Mouse (Mus musculus): ENCODE results near the gene Map3k14.
"Not testable (repeated sequence)": the region's sequence is repeated elsewhere in the genome, so short reads cannot be mapped to it uniquely, and the experiment has no call there.

The Map3k14 gene

DNA sequence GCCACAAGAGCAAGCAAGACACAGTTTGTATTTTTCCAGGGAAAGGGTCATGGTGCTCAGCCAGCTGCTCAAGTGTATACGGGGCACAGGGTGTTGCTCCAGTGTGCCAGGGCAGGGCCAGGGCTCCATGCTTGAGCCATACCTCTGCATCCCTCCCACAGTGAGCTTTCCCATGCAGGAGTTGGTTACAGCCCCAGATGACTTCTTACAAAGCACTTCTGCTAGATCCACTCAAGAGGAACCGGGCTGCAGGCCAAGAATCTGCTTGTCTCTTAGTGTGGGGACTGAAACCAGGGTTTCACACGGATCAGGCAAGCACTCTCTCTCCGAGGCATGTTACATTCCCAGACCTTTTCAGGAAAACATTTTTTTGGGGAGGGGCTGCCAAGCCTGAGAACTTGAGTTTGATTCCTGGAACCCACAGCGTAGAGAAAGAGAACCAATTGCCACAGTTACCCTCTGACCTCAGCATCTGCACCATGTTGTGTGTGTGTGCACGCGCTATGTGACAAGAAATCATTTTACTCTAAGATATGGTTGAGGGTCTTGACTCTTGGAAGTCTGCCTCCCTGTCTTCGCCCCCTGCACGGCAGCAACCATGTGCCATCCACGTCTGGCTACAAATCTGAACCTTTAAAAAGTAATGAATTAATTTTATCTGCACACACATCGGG, 19.6 kb downstream of the Map3k14 start:
- in situ Hi-C loops (cut with MboI; ENCODE audit: low sequenced_read_pairs): no loop called here

DNA sequence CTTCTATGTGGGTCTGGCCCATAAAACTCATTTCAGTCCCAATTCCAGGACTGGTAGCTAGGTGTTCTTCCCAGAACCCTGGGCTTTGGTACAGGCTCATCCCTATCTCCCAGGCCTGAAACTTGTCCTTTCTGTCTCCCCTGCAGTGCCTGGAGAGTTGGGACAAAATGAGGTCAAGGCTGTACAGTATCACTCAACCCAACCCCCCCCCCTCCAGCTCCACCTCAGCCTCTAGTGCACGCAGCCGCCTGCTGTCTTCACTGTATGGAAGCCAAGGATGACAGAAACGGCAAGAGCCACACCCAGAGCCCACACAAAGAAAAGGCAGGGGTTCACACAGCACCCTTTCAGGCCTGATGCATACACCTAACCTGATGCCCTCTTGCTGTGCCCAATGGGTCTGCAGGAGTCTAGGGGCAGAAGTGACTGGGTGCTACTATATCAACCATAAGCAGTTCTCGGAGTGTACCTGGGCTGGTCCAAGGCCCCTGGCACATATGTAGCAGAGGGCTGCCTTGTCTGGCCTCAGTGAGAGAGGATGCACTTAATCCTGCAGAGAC, 20.5 kb downstream of the Map3k14 start:
- in situ Hi-C loops (cut with MboI; ENCODE audit: low sequenced_read_pairs): no loop called here

DNA sequence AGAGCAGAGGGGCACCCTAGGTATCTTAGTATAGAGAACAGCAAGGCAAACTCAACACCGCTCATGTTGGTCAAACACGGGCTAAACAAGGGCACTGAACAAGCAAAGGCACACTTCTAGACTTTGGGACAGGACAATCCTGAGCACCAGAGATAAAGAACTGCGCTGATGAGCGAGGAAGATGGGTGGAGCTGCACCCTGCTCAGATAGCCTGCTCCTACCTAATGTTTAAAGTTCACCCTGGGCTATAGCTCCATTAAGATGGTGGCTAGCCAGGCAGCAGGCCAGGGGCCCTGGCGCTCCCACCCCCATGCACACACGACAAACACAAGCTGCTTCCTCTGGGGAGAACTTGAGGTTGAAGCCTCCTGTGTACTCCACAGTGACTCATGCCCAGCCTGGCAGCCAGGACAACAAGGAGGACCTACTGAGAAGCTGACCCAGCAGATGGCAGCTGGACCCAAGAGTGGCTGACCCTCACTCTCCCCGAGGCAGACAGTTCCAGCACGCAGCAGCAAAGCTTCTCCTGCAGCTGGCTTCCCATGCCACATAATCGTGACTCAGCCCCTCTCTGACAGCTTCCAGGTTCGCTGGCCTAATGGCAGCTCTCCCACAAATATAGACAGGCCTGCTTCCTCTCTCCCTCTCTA, 21.1 kb downstream of the Map3k14 start:
- in situ Hi-C loops (cut with MboI; ENCODE audit: low sequenced_read_pairs): no loop called here

DNA sequence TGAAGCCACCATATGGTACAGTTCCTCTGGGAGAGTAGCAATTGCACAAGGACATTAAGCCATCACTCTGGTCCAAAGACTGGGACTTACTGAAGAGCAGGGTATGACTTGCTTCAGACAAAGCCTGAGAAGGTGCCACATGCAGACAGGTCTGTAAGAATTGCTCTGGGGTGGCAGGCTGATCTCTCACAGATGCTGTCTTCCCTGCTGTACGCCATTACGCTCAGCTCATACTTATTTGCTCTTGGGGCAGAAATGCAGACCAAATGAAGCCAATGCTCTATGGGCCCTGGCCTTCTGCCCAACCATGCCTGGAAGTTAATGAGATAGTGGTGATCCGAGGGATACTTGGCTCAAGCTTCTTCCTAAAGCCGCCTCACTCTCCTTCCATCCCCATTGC, 22.4 kb downstream of the Map3k14 start:
- in situ Hi-C loops (cut with MboI; ENCODE audit: low sequenced_read_pairs): no loop called here

DNA sequence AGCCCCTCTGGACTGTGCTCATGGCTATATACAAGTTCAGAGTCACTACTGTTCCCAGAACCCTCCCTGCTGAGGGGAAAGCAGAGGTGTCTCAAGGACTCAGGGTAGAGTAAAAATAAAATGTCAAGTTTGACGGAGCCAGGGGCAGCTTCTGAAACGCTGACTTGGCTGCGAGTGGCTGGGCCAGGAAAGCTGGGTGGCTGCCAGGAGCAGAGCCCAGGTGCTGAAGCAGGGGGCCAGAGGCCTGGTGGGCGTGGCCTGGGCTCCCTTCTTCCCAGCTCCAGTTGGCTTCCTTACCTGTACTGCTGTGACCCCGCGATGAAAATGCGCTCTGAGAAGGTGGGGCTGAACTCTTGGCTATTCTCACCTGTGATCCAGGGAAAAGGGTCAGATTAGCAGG, 26.5 kb downstream of the Map3k14 start:
- in situ Hi-C loops (cut with MboI; ENCODE audit: low sequenced_read_pairs): no loop called here

DNA sequence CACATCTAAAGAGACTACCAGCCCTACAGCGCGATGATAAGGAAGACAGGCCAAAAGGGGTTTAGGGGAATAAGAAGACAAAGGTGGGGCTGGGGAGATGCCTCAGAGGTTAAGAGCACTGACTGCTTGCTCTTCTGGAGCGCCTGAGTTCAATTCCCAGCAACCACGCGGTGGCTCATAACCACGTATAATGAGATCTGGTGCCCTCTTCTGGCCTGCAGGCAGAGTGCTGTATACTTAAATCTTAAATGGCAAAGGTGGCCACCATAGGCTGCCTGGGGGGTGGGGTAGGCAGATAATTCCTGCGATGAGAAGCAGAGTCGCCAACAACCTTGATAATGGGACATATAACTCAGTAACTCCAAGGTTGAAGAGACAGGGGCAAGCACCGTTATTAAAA, 29.5 kb downstream of the Map3k14 start:
- in situ Hi-C loops (cut with MboI; ENCODE audit: low sequenced_read_pairs): no loop called here

DNA sequence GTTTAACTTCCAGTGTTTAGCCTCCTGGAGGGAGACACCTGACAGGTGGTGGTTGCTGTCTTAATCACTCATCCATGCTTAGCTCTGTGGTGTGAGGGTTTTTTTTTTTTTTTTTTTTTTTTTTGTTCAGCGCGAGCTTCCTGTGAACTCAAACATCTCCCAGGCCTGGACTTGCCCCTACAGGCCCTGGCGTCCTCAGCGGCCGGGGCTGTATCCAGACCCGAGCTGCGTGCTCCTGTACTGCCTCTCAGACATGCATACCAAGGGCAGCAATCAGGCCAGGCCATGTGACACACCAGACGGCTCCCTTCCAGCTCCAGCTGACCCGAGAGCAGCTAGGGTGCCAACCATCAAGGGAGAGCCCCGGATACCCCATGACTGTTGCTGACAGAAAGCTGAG, 30.4 kb downstream of the Map3k14 start:
- in situ Hi-C loops (cut with MboI; ENCODE audit: low sequenced_read_pairs): no loop called here

DNA sequence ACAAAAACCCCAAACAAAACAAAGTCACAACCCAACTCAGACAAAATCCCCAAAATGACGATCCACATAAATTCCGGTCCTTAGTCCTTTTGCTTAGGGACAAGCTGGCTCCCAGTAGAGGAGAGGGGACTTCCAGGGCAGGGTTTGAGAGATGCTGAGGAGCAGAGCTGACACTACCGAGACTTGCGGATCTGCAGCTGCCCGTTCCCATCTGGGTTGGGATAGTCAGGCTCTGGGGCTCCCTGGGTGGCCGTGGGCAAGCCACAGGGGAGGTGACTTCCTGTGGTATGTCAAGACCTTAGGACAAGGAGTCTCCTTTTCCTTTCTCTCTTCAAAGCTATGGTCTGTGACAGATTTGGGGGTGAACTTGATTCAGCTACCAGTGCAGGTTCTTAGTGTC, 30.8 kb downstream of the Map3k14 start:
- in situ Hi-C loops (cut with MboI; ENCODE audit: low sequenced_read_pairs): no loop called here

DNA sequence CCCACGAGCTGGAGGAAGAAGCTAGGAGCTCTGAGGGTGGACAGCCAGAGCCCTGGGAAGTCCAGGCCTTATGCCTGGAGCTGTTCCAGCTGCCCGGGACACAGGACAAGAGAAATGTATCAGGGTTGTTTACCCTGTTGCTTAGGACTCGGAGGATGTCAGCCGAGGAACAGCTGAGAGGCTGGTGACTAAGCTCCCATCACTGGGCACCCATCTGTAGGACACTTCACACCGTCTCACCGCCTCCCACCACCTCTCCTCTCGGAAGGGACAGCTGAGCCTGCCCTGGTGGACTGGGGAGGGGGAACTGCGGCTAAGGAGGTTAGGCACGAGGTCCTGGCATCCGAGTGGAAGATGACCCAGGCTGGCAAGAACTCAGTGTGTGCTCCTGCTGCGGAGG, 31.6 kb downstream of the Map3k14 start:
- in situ Hi-C loops (cut with MboI; ENCODE audit: low sequenced_read_pairs): no loop called here

DNA sequence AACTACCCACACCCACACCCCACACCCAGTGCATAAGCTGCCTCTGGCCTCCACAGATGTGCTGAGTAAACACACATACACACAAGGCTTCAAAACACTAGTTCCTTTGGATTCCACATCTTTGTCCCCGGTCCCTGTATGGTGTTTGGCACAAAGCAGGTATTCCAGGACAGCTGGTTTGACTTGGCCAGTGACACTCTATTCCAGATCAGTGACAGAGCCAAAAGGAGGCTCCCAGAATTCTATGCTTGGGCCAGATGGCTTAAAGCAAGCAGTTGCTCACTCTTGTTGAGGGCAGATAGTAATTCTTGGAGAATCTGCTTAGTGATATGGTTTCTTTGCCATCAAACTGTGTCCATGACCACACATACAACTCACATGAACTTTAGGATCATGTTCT, 32.8 kb downstream of the Map3k14 start:
- in situ Hi-C loops (cut with MboI; ENCODE audit: low sequenced_read_pairs): no loop called here

DNA sequence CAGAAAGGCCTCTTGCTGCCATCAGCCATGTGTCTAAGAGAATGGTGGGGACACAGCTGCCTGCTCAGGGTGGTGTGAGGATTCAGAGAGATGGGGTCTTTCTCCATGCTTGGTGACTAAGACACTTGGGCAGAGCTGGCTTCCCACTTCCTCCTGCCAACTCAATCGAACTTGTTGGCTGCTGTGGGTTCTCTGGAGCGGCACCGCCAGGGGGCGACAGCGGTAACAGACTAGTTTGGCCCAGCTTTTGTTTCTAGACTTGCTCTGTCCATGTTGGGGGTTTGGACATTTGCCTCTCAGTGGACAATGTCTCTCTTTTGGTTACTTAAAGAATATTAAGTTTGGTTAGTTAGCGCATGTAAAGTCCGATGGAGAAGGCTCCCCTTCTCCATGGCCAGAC, 34.3 kb downstream of the Map3k14 start:
- in situ Hi-C loops (cut with MboI; ENCODE audit: low sequenced_read_pairs): no loop called here

DNA sequence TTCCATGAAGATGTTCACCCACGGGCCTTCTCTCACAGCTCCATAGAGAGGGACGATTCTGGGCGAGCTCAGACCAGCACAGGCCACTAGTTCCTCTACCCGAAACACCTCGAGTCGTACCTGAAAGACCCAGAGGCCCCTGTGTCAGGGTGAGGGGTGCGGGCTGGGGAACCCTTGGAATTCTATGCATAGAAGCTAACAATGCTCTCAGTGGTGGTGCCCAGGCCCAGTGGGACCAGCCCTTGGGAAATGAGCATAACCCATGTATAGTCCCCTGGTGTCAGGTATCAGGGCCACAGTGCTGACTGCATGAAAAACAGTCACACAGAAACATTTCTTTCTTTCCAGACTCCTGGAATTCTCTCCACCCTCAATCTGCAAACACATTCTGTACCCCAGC, 35.9 kb downstream of the Map3k14 start:
- in situ Hi-C loops (cut with MboI; ENCODE audit: low sequenced_read_pairs): no loop called here

DNA sequence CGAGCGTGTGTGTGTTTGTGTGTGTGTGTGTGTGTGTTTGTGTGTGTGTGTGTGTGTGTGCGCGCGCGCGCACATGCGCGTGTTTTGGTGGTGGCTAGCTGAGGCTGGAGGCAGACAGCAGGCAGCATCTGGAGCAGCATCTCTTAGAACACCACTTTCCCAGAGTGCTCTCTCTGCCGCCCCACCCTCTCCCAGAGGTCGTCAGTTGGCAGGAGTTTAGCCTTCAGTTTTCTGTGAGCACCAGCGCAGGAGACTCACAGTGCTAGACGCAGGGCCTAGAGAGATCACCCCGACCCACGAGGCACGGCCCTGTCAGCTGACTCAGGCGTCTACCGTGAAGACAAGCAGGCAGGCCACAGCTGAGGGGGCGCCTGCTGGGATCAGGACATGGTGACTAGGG, 36.6 kb downstream of the Map3k14 start:
- in situ Hi-C loops (cut with MboI; ENCODE audit: low sequenced_read_pairs): no loop called here

DNA sequence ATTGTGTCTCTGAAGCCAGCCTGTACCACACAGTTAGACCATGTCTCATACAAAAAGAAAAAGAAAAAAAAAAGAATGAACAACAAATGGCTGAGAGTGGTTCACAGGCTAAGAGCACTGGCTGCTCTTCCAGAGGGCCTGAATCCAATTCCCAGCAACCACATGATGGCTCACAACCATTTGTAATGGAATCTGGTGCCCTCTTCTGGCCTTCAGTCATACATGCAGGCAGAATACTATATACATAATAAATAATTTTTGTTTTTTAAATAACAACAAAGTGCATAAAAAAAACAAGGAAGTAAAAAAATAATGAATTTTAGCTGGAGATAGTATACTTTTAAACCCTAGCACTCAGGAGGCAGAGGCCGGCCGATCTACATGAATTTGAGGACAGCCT, 37.7 kb downstream of the Map3k14 start:
- in situ Hi-C loops (cut with MboI; ENCODE audit: low sequenced_read_pairs): no loop called here

DNA sequence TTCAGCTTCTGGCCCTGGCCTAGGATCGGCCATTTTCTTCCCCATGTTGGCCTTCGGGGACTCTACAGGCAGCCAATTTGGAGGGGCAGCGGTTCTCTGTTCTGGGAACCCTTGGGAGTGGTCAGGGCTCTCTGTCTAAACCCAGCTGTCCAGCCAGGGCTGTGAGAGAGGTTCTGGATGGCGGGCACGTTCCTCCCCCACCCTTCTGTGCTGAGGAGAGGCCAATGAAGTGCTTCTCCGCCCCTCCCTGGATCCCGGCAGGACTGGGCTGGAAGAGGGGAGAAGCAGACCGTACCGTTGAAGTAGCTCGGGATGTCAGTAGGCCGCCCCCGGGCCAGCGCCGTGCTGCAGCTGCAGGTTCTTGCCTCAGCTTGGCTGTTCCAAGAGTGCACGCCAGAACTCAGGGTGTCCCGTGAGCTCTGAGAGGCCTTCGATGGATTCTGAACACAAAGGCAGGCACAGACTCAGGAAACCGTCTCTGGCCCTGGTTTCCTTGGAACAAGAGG, 43.3 kb downstream of the Map3k14 start:
- in situ Hi-C loops (cut with MboI; ENCODE audit: low sequenced_read_pairs): no loop called here

DNA sequence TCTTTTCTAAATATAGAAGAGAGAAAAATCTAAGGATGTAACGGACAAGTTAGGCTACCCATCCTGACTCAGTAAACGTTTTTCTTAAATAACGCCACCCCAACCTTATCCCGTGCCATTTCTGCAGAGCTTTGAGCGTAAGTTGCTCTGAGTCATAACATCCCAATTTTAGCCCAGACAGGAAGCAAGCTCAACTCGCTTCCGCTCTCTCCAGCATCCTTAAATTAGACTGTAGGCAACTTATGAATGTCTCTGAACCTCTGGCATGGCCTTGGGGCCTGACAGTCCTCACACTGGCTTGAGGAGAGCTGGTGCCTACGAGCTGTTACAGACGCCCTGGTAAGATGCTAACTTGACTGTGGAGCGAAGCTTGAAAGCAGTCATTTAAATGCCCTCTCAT, 43.8 kb downstream of the Map3k14 start:
- in situ Hi-C loops (cut with MboI; ENCODE audit: low sequenced_read_pairs): no loop called here

DNA sequence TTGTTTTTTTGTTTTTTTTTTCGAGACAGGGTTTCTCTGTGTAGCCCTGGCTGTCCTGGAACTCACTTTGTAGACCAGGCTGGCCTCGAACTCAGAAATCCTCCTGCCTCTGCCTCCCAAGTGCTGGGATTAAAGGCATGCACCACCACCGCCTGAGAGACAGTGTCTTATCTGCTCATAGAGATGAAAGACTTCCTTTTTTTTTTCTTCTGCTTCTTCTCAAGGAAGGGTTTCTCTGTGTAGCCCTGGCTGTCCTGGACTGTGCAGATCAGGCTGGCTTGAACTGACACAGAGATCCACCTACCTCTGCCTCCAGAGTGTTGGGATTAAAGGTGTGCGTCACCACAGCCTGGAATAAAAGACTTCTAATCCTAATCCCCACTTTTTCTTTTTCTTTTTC, 44.6 kb downstream of the Map3k14 start:
- in situ Hi-C loops (cut with MboI; ENCODE audit: low sequenced_read_pairs): not testable (repeated sequence)

DNA sequence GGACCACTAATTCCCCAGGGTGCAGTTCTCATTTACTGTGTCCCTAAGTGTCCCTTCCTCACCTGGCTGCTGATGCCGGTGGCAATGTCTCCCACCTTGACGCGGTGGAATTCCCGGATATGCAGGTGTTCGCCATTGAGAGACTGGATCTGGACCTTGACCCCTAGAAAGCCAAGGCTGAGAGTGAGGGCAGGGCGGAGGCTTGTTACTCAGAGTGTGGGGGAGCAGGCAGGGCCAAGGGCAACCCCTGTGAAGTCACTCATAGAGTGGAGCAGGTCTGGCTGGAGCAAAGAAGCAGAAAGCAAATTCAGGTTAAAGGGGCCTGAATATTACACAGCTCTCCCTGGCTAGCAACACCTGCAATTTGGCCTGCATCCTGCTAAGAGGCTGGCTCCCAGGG, 45.8 kb downstream of the Map3k14 start:
- in situ Hi-C loops (cut with MboI; ENCODE audit: low sequenced_read_pairs): no loop called here

DNA sequence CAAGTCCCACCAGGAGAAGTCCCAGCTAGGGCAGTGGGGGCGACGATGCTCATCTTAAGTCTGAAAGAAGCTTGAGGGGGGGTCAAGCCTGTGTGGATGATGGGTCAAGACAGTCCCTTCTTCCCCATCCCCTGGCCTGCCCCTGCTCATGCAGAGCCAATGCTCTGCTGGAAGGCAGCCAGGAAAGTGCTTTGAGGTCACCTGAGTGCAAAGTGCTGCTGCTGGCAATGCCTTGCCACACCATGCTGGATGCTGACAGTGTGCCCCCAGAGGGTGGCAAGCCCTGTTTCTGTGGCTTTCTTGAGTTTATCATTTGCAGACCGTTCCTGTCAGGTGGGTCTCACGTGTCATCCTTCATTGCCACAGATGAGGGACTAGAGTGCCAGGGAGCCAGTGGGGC, 47.3 kb downstream of the Map3k14 start:
- in situ Hi-C loops (cut with MboI; ENCODE audit: low sequenced_read_pairs): no loop called here

DNA sequence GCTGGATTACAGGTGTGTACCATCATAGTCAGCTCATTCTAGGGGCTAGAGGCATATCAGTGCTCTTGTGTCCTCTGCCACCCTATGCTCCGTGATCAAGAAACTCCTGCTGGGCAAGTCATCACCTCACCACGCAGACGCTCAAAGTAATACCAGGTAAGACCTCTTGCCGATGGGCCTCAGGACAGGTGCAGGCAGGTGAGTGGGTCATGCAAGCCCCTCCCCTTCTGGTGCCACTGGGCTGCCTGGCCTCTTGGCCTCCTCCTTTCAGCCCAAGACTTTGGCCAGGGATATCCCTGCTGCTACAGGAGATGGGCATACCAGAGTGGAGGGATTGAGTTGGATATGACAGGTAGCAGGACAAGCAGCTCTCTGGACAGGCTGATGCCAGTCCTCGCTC, 48.0 kb downstream of the Map3k14 start:
- in situ Hi-C loops (cut with MboI; ENCODE audit: low sequenced_read_pairs): no loop called here

DNA sequence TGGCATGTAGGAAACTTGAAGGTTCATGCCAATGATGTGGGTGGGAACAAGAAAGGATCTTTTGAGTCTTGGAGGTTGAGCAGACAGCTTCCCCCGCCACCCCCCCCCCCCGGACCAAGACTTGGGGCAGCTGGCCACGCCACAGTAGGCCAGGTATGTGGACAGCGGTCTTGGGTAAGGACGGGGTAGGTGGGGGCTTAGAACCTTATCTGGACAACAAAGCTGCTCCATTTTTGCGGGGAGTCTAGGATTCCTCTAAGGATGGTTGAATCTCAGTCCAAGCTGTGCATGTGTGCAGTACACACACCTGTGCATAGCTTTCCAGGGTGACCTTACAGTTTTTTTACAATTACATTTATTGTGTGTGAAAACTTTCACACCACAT, 48.8 kb downstream of the Map3k14 start:
- in situ Hi-C loops (cut with MboI; ENCODE audit: low sequenced_read_pairs): no loop called here

DNA sequence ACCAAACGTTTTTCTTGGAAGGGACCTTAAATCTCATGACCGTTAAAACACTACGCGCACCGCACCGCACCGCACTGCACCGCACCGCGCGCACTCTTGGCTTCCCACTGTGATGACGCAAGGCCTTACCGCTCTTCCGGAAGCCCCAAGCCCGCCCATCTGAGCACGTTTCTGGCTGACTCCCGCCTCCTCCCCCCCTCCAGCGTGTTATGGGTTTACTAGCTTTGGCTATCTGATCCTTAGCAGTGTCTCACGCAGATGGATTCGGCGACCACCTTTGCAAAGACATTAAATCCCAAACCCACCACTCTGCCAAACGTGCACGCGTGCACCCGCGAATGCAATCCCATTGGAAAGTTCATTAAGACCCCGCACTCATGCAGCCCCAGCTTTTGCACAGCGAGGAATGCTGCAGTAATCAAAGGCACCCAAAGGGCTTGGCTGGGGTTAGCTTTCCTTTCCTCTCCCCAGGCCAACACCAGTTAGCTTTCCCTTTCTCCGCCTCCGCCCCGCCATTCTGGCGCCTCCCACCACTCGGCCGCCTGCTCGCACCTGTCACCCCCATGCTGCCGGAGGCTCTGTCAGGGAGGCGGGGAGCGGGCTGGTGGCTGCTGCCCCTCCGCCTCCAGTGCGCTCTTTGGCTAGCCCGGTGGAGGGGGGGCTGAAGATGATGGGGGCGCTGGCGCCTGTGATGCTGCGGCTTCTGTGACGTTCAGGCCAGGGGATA, 49.3 kb downstream of the Map3k14 start, which contains the start of gene Spata32:
Gene Spata32 (minus strand): TSS at position 643 of the 727 bp plus-strand sequence.
- in situ Hi-C loops (cut with MboI; ENCODE audit: low sequenced_read_pairs): no loop called here

All from CH12F3 (cell line).